Mouse (Mus musculus): Measurements from ENCODE around the gene Abcb1a.

DNA sequence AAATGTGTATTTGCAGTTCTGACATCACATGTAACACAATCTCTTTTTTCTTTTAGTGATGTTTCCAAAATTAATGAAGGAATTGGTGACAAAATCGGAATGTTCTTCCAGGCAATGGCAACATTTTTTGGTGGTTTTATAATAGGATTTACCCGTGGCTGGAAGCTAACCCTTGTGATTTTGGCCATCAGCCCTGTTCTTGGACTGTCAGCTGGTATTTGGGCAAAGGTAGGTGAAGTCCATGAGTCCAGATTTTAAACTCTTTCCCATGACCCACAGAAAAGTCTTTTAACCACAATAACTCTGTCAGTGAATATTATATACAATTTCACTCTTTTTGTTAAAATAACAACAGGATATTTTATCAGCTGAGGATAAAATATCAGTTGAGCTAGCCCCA lies 26.2 kb downstream of the Abcb1a start:
- TF ChIP-seq POLR2A (IDR thresholded peaks at IDR 0.05; ENCODE audit: insufficient read length, low read depth) (no peak), MYOG (IDR thresholded peaks at IDR 0.05; ENCODE audit: control insufficient read depth in 1 of 3, insufficient read depth in 1 of 3, insufficient read length in 2 of 3, low read depth in 2 of 3) (no peak), CEBPB (IDR thresholded peaks at IDR 0.05; ENCODE audit: insufficient read depth, poor library complexity, severe bottlenecking) (no peak), TCF12 (IDR thresholded peaks at IDR 0.05; ENCODE audit: insufficient read depth, poor library complexity, severe bottlenecking) (no peak), TCF3 (IDR thresholded peaks at IDR 0.05; ENCODE audit: insufficient read length, low read depth) (no peak), MAX (IDR thresholded peaks at IDR 0.05; ENCODE audit: low read depth) (no peak), MYOD1 (IDR thresholded peaks at IDR 0.05; ENCODE audit: control insufficient read depth in 1 of 3, insufficient read length in 2 of 3, low read depth in 2 of 3) (no peak), E2F4 (IDR thresholded peaks at IDR 0.05; ENCODE audit: insufficient read depth) (no peak), POLR2AphosphoS2 (IDR thresholded peaks at IDR 0.05; ENCODE audit: insufficient read length, low read depth) (no peak), USF1 (IDR thresholded peaks at IDR 0.05; ENCODE audit: low read depth) (no peak)
